Mouse (Mus musculus) testis, adult 2 months (tissue): Measurements from ENCODE around the gene Pcgf1. TPM values are rescaled to one million over a fixed set of nuclear protein-coding genes. Genes with fewer than 3 reads are reported as not detected.
A peak's percentile ranks its signal among the peaks of the same experiment; 100 is the strongest.

ENCODE experiments used
- H3K27ac ChIP-seq: fragments of 200-500 bp; 2 replicates; pipeline ENCODE4 v1.5.1; 2012; ENCODE audit warnings: low read depth, low read length; ENCODE audit not compliant: control insufficient read depth, insufficient read depth
- H3K27me3 ChIP-seq: fragments of 200-500 bp; 2 replicates; pipeline ENCODE4 v1.6.1; 2012; ENCODE audit warnings: mild to moderate bottlenecking, low read length, moderate library complexity; ENCODE audit not compliant: control insufficient read depth, insufficient read depth
- H3K36me3 ChIP-seq: fragments of 200-500 bp; 2 replicates; pipeline ENCODE4 v1.6.1; 2012; ENCODE audit warnings: mild to moderate bottlenecking, low read length; ENCODE audit not compliant: control insufficient read depth, insufficient read depth
- H3K4me1 ChIP-seq: fragments of 200-500 bp; 2 replicates; pipeline ENCODE4 v1.6.1; 2012; ENCODE audit warnings: low read length; ENCODE audit not compliant: control insufficient read depth, insufficient read depth
- H3K4me3 ChIP-seq: fragments of 200-500 bp; 2 replicates; pipeline ENCODE4 v1.5.1; 2012; ENCODE audit warnings: low read depth, mild to moderate bottlenecking, low read length, moderate library complexity, mixed read lengths; ENCODE audit not compliant: control insufficient read depth
- CTCF ChIP-seq: fragments of 200-500 bp; IDR thresholded peaks from 2 replicates; pipeline ENCODE4 v1.5.1; 2012; ENCODE audit warnings: low read depth, mild to moderate bottlenecking, inconsistent platforms, low read length, moderate library complexity; ENCODE audit not compliant: control insufficient read depth, insufficient read depth, insufficient replicate concordance
- POLR2A ChIP-seq: fragments of 200-500 bp; IDR thresholded peaks from 2 replicates; pipeline ENCODE4 v1.6.1; 2012; ENCODE audit warnings: low read depth, mild to moderate bottlenecking, inconsistent platforms, low read length, moderate library complexity; ENCODE audit not compliant: control insufficient read depth
- polyA plus RNA-seq: library from polyadenylated mRNA; depleted of rRNA; stranded (reverse); fragments of >200 nt; gene quantifications from 2 replicates; pipeline ENCODE4 v1.2.3, GENCODE M21; 2012

Gene Pcgf1
- polyA plus RNA-seq, 1 experiment: 41.6 TPM

DNA sequence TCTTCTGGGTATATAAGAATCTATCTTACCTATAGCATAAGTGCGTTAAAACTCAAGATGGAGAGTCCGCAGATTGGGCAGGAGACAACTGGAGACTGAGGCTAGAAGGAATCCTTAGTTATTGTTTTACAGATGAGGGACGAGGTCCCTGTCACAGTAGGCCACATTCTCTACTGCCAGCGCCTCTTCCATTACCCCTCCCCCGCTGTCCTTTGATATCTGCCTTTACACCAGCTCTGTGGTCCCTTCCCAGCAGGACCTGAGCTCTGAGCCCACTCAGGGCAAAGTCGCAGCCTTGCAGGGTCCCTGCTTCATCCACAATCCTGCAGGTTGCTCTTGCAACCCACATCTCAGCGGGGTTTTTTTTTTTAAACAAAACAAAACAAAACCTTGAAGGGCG lies 9.4 kb upstream of the Pcgf1 start:
- no peak overlapping the region for H3K27ac ChIP-seq
- H3K27me3 ChIP-seq: peaks cover 3% of the 10 kb centered on the region; the same call in 1 of the 2 replicates
- H3K4me1 ChIP-seq: peaks cover 12% of the 10 kb centered on the region
- no peak overlapping the region for H3K4me3 ChIP-seq
- H3K36me3 ChIP-seq: no peaks in the 10 kb centered on the region
- no peak for TF ChIP-seq CTCF
- TF ChIP-seq POLR2A: no peak

DNA sequence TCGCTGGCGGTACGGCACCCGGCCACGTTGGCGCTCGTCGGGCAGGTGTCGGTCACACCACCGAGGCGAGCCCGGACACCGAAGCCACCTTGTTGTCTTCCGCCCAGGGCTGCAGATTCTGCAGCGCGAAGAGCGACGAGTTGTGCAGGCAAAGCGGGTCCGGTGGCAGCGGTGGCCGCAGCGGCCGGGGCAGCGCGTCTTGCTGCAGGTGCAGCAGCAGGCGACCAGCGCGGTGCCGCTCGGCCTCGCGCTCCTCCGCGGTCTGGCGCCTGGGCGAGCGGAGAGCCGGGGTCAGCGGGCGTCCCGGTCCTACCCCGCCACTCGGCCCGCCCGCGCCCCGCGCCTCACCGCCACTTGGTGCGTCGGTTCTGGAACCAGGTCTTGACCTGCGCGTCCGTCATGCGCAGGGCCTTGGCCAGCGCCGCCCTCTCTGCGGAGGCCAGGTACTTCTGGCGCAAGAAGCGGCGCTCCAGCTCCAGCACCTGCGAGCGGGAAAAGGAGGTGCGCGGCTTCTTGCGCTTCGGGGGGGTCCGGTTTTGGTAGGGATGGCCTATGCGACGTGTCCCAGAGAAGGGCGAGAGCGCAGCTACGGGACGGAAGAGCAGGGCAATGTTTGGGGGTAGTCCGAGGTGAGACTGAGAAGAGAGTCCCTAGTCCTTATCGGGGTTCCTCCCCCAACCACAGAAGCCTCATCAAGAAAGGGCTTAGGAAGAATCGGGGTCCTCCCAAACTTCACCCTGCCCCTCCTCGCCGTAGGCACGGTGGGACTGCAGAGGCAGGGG lies 8.8 kb upstream of the Pcgf1 start:
- Histone ChIP-seq H3K4me1 (peaks cover 12% of the 10 kb centered on the region), H3K36me3 (no peaks in the 10 kb centered on the region), H3K27me3 (peaks cover 3% of the 10 kb centered on the region; the same call in 1 of the 2 replicates), H3K27ac (no peak overlapping the region), H3K4me3 (no peak overlapping the region; the same call in 1 of the 2 replicates)
- TF ChIP-seq POLR2A (no peak), CTCF (no peak)

DNA sequence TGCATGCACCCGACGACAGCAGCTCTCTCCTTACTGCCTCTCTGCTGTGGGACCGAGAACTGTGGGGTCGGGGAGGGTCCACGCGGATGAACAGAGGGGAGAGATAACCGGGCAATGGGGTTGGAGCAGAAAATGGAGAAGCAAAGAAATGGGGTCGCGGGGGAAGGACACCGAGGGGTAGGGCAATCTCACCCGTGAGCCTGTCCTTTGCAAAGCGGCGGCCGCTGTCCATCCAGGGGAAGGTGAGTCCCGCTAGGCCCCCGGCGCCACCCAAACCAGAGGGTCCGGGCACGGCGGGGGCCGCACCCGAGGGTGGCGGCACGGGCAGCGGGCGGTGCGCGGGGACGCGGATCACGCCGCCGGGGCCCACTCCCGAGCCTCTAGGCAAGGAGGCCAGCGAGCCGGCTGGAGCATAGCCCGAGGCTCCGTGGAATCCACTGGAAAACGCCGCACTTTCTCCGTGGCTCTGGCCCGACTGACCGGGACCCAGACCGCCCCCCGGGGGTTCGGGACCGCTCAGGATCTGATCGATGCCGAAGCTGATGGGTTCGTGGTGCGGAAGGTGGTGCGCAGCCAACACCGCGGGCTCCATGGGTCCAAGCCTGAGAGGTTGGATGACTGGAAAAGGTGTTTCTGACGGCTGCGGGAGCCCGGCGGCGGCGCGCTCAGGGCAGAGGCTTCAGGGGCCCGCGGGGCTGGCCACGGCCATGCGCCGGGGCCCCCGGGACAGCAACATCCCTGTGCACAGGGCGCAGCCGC lies 8.0 kb upstream of the Pcgf1 start:
- peaks cover 3% of the 10 kb centered on the region; the same call in 1 of the 2 replicates for H3K27me3 ChIP-seq
- H3K4me1 ChIP-seq: peaks cover 12% of the 10 kb centered on the region
- H3K27ac ChIP-seq: no peak overlapping the region
- H3K4me3 ChIP-seq: peak overlapping the region; percentile 6; the same call in 1 of the 2 replicates
- H3K36me3 ChIP-seq: no peaks in the 10 kb centered on the region
- no peak for TF ChIP-seq CTCF
- TF ChIP-seq POLR2A: no peak

DNA sequence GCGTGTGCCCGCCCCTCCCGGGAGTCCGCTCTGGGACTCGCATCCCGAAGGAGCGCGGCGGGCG lies 7.6 kb upstream of the Pcgf1 start, which contains the start of gene Tlx2:
TSS of gene Tlx2 (minus strand) at position 47 of the 64 bp plus-strand sequence.
- Histone ChIP-seq H3K4me3 (peak within 1 kb of the TSS; percentile 9; the same call in 1 of the 2 replicates), H3K36me3 (no peaks in the 10 kb centered on the region), H3K27me3 (peaks cover 3% of the 10 kb centered on the region; the same call in 1 of the 2 replicates), H3K4me1 (peaks cover 12% of the 10 kb centered on the region), H3K27ac (no peak within 1 kb of the TSS)
- TF ChIP-seq POLR2A (no peak), CTCF (no peak)

DNA sequence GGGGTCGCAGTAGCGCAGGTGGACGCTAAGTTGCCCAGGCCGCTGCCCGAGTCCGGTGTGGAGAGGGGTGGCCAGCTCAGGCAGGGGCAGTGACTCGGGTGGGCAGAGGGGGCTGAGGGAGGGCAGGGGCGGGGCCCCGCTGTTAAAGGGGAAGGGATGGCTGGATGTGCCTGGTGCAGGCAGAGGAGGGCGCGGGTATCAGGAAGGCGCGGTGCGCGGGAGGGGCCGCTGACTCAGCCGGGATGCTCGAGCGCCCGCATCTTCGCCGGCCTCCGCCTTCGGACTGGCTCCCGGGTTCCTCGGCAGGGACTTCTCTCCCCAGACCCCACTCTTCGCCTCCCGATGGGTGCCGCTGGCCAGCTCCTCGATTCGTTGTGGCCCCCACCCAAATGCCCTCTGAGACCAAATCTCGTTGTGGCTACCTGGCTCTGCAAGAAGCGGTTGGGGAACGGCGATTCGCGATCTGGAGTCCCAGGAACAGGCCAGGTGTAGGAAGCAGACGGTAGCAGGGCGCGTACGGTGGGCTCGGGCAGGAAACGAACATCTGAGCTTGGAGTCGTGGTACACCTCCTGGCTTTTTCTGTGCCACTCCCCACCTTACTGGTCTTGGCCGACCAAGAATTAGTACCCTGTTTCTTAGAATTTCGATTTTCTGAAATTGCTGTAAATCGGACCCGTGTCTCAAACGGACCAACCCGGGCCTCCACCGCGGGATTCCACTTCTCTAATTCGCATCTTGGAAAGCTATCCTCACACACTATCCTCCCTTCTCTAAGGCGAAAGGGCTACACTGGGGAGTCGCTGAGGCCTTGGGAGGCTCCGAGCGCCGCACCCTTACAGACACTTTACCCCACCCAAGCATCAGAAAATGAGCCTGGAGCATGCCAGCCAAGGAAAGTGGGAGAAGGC lies 7.1 kb upstream of the Pcgf1 start:
- TF ChIP-seq CTCF: no peak
- H3K4me1 ChIP-seq: peaks cover 12% of the 10 kb centered on the region
- H3K27me3 ChIP-seq: peaks cover 3% of the 10 kb centered on the region; the same call in 1 of the 2 replicates
- no peaks in the 10 kb centered on the region for H3K36me3 ChIP-seq
- peak overlapping the region; percentile 9; the same call in 1 of the 2 replicates for H3K4me3 ChIP-seq
- no peak overlapping the region for H3K27ac ChIP-seq

DNA sequence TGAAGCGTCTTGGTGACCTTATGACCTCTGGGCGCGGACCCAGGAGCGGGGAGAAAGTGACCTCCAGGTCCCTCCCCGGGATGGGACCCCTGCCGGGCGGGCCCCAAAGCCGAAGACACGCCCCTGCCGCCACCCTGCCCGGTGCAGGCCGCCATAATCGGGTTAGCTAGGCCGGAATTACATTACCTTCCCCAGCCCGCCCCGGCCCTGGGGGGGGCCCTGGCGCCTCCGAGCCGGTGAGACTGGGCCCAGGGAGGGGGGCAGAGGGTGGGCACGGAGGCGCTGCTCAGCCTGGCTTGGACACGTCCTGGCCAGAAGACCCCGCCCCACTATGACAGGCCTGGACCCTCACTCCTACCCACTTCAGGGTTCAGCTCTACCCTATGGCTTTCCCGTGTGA lies 6.4 kb upstream of the Pcgf1 start:
- TF ChIP-seq POLR2A (no peak), CTCF (no peak)
- H3K4me3 ChIP-seq: no peak overlapping the region
- no peaks in the 10 kb centered on the region for H3K36me3 ChIP-seq
- H3K27me3 ChIP-seq: peaks cover 3% of the 10 kb centered on the region; the same call in 1 of the 2 replicates
- no peak overlapping the region for H3K27ac ChIP-seq
- peaks cover 12% of the 10 kb centered on the region for H3K4me1 ChIP-seq

DNA sequence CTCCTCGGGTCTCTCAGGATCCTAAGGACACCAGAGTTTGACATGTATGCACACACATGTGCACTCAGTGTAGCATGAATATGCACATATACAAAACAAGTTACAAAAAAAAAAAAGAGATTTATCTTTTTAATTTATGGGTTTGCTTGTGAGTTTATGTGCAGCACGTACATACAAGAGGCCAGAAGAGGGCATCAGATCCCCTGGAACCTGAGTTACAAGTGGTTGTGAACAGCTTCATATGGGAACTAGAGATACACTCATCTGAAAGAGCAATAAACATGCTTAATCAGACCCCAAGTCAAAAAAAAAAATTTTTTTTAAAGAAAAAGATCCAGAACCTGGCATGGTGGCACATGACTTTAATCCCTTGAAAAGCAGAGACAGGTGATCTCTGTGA lies 2.7 kb upstream of the Pcgf1 start:
- TF ChIP-seq POLR2A: no peak
- TF ChIP-seq CTCF: no peak
- Histone ChIP-seq H3K4me3 (no peak overlapping the region), H3K27ac (no peak overlapping the region), H3K27me3 (peaks cover 3% of the 10 kb centered on the region; the same call in 1 of the 2 replicates), H3K36me3 (no peaks in the 10 kb centered on the region; the same call in 1 of the 2 replicates), H3K4me1 (peaks cover 13% of the 10 kb centered on the region)
